8 mouse cellular contexts compared by ENCODE assay signal in the genomic region with DNA sequence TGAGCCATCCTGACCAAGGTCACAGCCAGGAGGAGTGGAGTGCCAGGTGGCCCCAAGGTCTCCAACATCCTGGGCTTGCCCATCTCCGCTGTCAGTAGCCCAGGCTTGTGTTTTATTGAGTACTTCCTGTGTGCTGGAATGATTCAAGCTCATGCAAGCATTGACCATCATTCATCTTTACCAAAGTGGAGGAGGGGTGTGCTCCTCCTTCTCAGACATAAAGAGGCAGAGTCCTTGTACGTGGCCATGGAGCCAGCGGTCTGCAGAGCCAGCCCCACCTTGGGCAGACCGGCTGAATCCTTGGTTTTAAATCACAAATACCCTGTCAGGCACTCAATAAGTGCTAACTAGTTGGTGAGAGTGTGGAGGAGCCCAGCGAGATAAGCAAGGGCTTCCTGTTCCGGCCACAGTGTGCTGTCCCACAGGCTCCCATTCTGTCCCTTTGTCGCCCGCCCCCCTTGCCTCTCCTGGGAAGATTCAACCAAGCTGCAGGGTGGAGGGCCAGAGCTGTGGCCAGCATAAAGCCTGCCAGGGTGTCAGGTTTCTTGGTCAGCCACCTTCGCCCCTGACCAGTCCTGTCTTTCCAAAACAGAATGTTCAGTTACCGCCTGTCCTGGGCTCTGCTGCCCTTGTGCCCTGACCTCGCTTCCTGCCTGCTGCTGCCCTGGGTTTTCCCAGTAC.
DNase-seq lines count a peak whose midpoint lies in the region; ATAC-seq and TF ChIP-seq lines count a peak whose summit lies in the region.

No protein-coding gene starts in this region.

- no peak for TF ChIP-seq CTCF in hindbrain, postnatal 0 days (IDR thresholded peaks at IDR 0.05; ENCODE audit: low read depth)

- DNase-seq in ovary, postnatal 36 days (ENCODE audit: low spot score), result peak; percentile 49
- DNase-seq in ovary, postnatal 14 days (ENCODE audit: low spot score), result no peak
- peak; percentile 64 for DNase-seq in limb, embryonic 10.5 days (ENCODE audit: low spot score)
- peak; percentile 68 for DNase-seq in yolk sac, embryonic 10.5 days (ENCODE audit: low spot score)
- no peak for DNase-seq in retina, embryonic 14.5 days (ENCODE audit: low spot score)
- DNase-seq in hindbrain, postnatal 0 days (ENCODE audit: low spot score), result no peak
- DNase-seq in left cerebral cortex, adult 11 months (ENCODE audit: low spot score), result no peak

- H3K4me1 ChIP-seq in heart, embryonic 13.5 days, result peaks cover 69% of the 10 kb centered on the region
- peaks cover 63% of the 10 kb centered on the region for H3K4me1 ChIP-seq in limb, embryonic 10.5 days
- no peaks in the 10 kb centered on the region for H3K4me1 ChIP-seq in hindbrain, postnatal 0 days (ENCODE audit: insufficient read depth, low read length)

- H3K27ac ChIP-seq in heart, embryonic 13.5 days (replicated peaks), result peak overlapping the region; percentile 77
- peak overlapping the region; percentile 83 for H3K27ac ChIP-seq in limb, embryonic 10.5 days
- no peak overlapping the region for H3K27ac ChIP-seq in hindbrain, postnatal 0 days

- H3K9ac ChIP-seq in heart, embryonic 13.5 days, result peak overlapping the region; percentile 65
- no peak overlapping the region for H3K9ac ChIP-seq in hindbrain, postnatal 0 days (replicated peaks; ENCODE audit: low read length)

- H3K36me3 ChIP-seq in heart, embryonic 13.5 days, result no peaks in the 10 kb centered on the region
- no peaks in the 10 kb centered on the region for H3K36me3 ChIP-seq in limb, embryonic 10.5 days
- no peaks in the 10 kb centered on the region for H3K36me3 ChIP-seq in hindbrain, postnatal 0 days (ENCODE audit: insufficient read depth, low read length)

- peak overlapping the region; percentile 27 for H3K4me2 ChIP-seq in heart, embryonic 13.5 days
- H3K4me2 ChIP-seq in hindbrain, postnatal 0 days (ENCODE audit: low read depth, low read length), result no peak overlapping the region

- no peak overlapping the region for H3K4me3 ChIP-seq in heart, embryonic 13.5 days
- peak overlapping the region; percentile 29 for H3K4me3 ChIP-seq in limb, embryonic 10.5 days
- H3K4me3 ChIP-seq in hindbrain, postnatal 0 days (ENCODE audit: low read length), result no peak overlapping the region

- H3K27me3 ChIP-seq in heart, embryonic 13.5 days (replicated peaks), result no peaks in the 10 kb centered on the region; the same call in 1 of the 2 replicates
- no peaks in the 10 kb centered on the region for H3K27me3 ChIP-seq in limb, embryonic 10.5 days (ENCODE audit: low read depth, poor library complexity, severe bottlenecking)
- H3K27me3 ChIP-seq in hindbrain, postnatal 0 days (ENCODE audit: insufficient read depth, low read length), result no peaks in the 10 kb centered on the region

- ATAC-seq in heart, embryonic 13.5 days (ENCODE audit: extremely low read depth, insufficient number of reproducible peaks, low FRiP score, low TSS enrichment), result no peak
- ATAC-seq in hindbrain, postnatal 0 days, result no peak

- H3K9me3 ChIP-seq in heart, embryonic 13.5 days, result no peaks in the 10 kb centered on the region
- no peaks in the 10 kb centered on the region for H3K9me3 ChIP-seq in limb, embryonic 10.5 days (replicated peaks)
- H3K9me3 ChIP-seq in hindbrain, postnatal 0 days (ENCODE audit: low read length), result no peaks in the 10 kb centered on the region

- 13% methylated on average over 11 of the region's 11 CpGs for WGBS in heart, embryonic 13.5 days
- WGBS in limb, embryonic 10.5 days, result 11% methylated on average over 11 of the region's 11 CpGs
- WGBS in hindbrain, postnatal 0 days, result 41% methylated on average over 11 of the region's 11 CpGs

Comparison
In these comparisons a context has a peak if more than half of its experiments do, and no peak if none do; other contexts are left out.
1. DNase-seq: peak in ovary, postnatal 36 days (single experiment), limb, embryonic 10.5 days (single experiment) and yolk sac, embryonic 10.5 days (single experiment); none in ovary, postnatal 14 days (single experiment), retina, embryonic 14.5 days (single experiment), hindbrain, postnatal 0 days (single experiment) and left cerebral cortex, adult 11 months (single experiment).